Mouse (Mus musculus) left cerebral cortex, postnatal 4 days (tissue): Measurements from ENCODE around the gene Olfr45. TPM values are rescaled to one million over a fixed set of nuclear protein-coding genes. Genes with fewer than 3 reads are reported as not detected.
"Not testable (repeated sequence)": the region's sequence is repeated elsewhere in the genome, so short reads cannot be mapped to it uniquely, and the experiment has no call there.

Experiments
- DNase-seq: peaks from one replicate; pipeline ENCODE4 v3.0.0-alpha.2; 2022
- intact Hi-C: fragments of 180-260 bp; cut with DNase I; formaldehyde crosslinking; loops from one replicate; pipeline ENCODE4 v1.15.1; 2025
- total RNA-seq, 2 experiments: library from RNA; stranded (reverse); gene quantifications; 2 replicates each; pipeline ENCODE4 v1.2.3; 2021

Gene Olfr45
- under 1 TPM; 0.06 to 0.08 TPM for total RNA-seq

GRCm38 (mm10) chr7:140681651-140682050, at the start of gene Olfr45:
Gene Olfr45 (plus strand): TSS chr7:140681951.
- intact Hi-C loops, result no loop called here

GRCm38 (mm10) chr7:140646152-140646551, 35.6 kb upstream of the Olfr45 start, which contains the start of gene Olfr53:
Gene Olfr53 (plus strand): TSS chr7:140646452.
- intact Hi-C loops, result no loop called here
- DNase-seq, result no peak

More at GRCm38 (mm10) chr7:140681651-140682050, at the start of gene Olfr45:
- no peak for DNase-seq

GRCm38 (mm10) chr7:140659630-140660029, 22.1 kb upstream of the Olfr45 start, which contains the start of gene Olfr539:
Gene Olfr539 (plus strand): TSS chr7:140659930.
- intact Hi-C loops, result no loop called here
- DNase-seq, result no peak

GRCm38 (mm10) chr7:140670693-140671092, 11.1 kb upstream of the Olfr45 start:
- intact Hi-C loops, DNase-seq: not testable (repeated sequence)

GRCm38 (mm10) chr7:140675863-140676262, 5.9 kb upstream of the Olfr45 start:
- intact Hi-C loops, result no loop called here
- no peak for DNase-seq

- intact Hi-C loops, DNase-seq: not testable (repeated sequence)
Observed at GRCm38 (mm10) chr7:140679591-140679990, 2.2 kb upstream of the Olfr45 start.

- intact Hi-C loops, result no loop called here
- DNase-seq, result no peak
Observed at GRCm38 (mm10) chr7:140696967-140697366, 15.2 kb downstream of the Olfr45 start, which contains the start of gene Olfr541. Gene Olfr541 (plus strand): TSS chr7:140697267.

DNA sequence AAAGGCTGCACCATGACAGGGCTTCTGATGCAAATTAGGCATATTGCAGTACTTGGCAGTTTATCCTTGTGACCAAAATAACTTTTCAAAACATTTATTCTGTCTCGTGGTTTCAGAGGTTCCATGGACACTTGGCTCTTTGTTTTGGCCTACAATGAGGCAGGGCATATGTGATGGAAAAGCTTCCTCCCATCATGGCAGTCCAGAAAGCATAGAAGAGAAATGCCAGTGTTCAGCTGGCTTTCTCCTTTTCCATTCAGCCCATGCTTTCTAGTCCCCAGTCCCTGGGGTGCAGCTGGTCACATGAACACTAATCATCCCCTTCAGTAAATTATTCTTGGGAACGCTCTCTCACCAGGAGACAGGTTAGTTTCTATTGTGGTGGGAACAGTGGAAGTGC, 24.6 kb downstream of the Olfr45 start:
- no peak for DNase-seq
- intact Hi-C loops, result no loop called here

DNA sequence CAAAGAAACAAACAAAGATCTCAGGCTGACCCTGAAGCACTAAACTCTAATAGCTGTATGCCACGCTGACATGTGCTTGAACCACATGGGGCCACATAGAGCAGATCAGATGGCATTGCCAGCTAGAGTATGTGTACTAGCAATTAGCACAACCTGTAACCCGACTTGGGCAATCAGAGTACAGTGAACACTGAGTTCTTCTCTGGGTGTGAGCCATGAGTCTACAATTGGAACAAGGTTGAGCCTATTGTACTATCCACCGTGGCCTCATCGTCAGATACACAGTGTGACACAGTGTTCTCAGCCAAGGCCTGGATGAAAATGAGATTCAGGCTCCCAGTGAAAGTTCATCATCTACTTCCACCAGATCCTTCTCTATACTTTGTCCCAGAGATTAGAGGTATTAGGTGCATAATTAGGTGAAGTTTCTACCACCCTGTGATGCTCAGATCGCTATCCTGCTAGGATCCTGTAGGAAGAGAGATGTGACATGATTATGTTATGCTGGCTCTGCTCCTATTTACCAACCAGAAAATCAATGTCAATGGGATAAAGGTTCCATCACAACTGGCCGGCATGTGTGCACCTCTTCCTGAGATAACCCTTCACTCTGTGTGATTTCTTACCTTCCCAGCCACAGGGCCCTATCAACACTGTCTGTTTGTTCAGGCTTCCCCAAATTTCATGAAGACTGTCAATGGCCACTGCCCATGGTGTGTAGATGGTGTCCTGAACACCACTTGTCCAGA, 26.0 kb downstream of the Olfr45 start:
- intact Hi-C loops, result no loop called here
- no peak for DNase-seq

GRCm38 (mm10) chr7:140717155-140718055, 35.7 kb downstream of the Olfr45 start:
- intact Hi-C loops, result no loop called here
- DNase-seq, result no peak

- intact Hi-C loops, result no loop called here
- no peak for DNase-seq
Observed at GRCm38 (mm10) chr7:140721095-140721494, 39.3 kb downstream of the Olfr45 start.

- DNase-seq, result no peak
- intact Hi-C loops, result no loop called here
Observed at GRCm38 (mm10) chr7:140725558-140725957, 43.8 kb downstream of the Olfr45 start.

DNA sequence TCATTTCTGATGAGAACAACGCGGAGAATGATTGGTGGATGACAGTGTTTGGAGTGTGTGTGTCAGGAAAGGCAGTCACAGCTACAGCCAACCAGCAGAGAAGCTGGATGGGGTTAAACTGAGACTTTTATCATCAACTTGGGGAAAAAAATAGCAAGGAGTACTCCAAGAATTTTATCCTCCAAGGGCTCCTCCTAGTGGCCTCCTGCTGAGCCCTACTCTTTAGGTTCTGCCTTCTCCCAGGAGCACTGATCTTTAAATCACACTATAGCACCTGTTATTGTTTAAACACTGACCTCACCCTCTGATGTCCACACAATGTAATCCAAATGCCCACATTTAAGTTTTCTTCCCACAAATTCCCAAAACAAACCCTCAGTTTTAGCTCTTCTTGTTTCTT, 51.4 kb downstream of the Olfr45 start:
- DNase-seq, result no peak
- intact Hi-C loops, result no loop called here

Other genes with a start within 250 kb of the Olfr45 start
- gene Olfr533, start 218.6 kb upstream of the Olfr45 start, total RNA-seq, result not detected
- gene Olfr535, start 197.7 kb upstream of the Olfr45 start, total RNA-seq, result not detected
- not detected for gene Olfr536, start 174.6 kb upstream of the Olfr45 start, total RNA-seq
- not detected for gene Olfr538, start 114.1 kb upstream of the Olfr45 start, total RNA-seq
- gene Olfr46, start 80.7 kb upstream of the Olfr45 start, total RNA-seq, result under 1 TPM in 1 of 2 experiments, not detected in 1; 0.10 TPM
- gene Olfr61, start 53.0 kb upstream of the Olfr45 start, total RNA-seq, result not detected
- gene Olfr53, start 35.5 kb upstream of the Olfr45 start, total RNA-seq, result not detected
- gene Olfr539, start 22.0 kb upstream of the Olfr45 start, total RNA-seq, result under 1 TPM; 0.02 to 0.08 TPM
- not detected for gene Olfr541, start 15.3 kb downstream of the Olfr45 start, total RNA-seq
- gene Cyp2e1, start 81.8 kb downstream of the Olfr45 start, total RNA-seq, result not detected
- gene Syce1, start 105.9 kb downstream of the Olfr45 start, total RNA-seq, result under 1 TPM in 1 of 2 experiments, not detected in 1; 0.24 TPM
- gene Zfp941, start 140.2 kb downstream of the Olfr45 start, total RNA-seq, result 10 to 100 TPM; 10.9 to 15.0 TPM
- not detected for gene Urah, start 153.1 kb downstream of the Olfr45 start, total RNA-seq
- gene Scgb1c1, start 163.6 kb downstream of the Olfr45 start, total RNA-seq, result not detected
- gene Odf3, start 165.9 kb downstream of the Olfr45 start, total RNA-seq, result not detected
- 1 to 10 TPM; 1.4 TPM for gene Gm45785, start 174.4 kb downstream of the Olfr45 start, total RNA-seq
- gene Ric8a, start 175.0 kb downstream of the Olfr45 start, total RNA-seq, result 100 to 1,000 TPM in 1 of 2 experiments, 10 to 100 TPM in 1; 93.4 to 112 TPM
- gene Bet1l, start 175.6 kb downstream of the Olfr45 start, total RNA-seq, result 10 to 100 TPM; 23.0 to 25.2 TPM
- gene Psmd13, start 200.0 kb downstream of the Olfr45 start, total RNA-seq, result 100 to 1,000 TPM; 155 to 165 TPM
- 10 to 100 TPM; 26.0 to 31.3 TPM for gene Sirt3, start 200.4 kb downstream of the Olfr45 start, total RNA-seq
- not detected for gene Cox8b, start 218.5 kb downstream of the Olfr45 start, total RNA-seq
- under 1 TPM; 0.54 to 0.70 TPM for gene Nlrp6, start 239.0 kb downstream of the Olfr45 start, total RNA-seq